Mouse (Mus musculus) kidney, adult 2 months (tissue): ENCODE data around the gene Noto.

Experiments used
- CTCF ChIP-seq: fragments of 200-500 bp; conservative IDR thresholded peaks from 2 replicates; pipeline ENCODE4 v1.5.1; 2011; ENCODE audit warnings: low read depth, mild to moderate bottlenecking, control low read depth, low read length, moderate library complexity, mixed read lengths; ENCODE audit not compliant: insufficient read depth, insufficient read length
- POLR2A ChIP-seq: fragments of 200-500 bp; IDR thresholded peaks from one replicate; pipeline ENCODE4 v1.6.1; 2011; ENCODE audit warnings: low read depth, low read length, control low read depth

- TF ChIP-seq POLR2A (no peak), CTCF (no peak)
Measured at GRCm38 (mm10) chr6:85402613-85403012, 21.1 kb upstream of the Noto start.
